Mouse (Mus musculus) spleen, adult 2 months (tissue): ENCODE data around the gene Slc35e3. TPM values are rescaled to one million over a fixed set of nuclear protein-coding genes. Genes with fewer than 3 reads are reported as not detected.
"Not testable (repeated sequence)": the region's sequence is repeated elsewhere in the genome, so short reads cannot be mapped to it uniquely, and the experiment has no call there.

ENCODE experiments used
- DNase-seq, 2 experiments: peaks; one replicate each; pipeline versions ENCODE4 v3.0.0 to v3.0.0-alpha.2; 2012 to 2021; ENCODE audit warnings: low spot score in 2 of 2, low read depth in 1 of 2
- H3K27ac ChIP-seq: fragments of 200-500 bp; 2 replicates; pipeline ENCODE4 v1.5.1; 2012; ENCODE audit warnings: low read length, inconsistent platforms; ENCODE audit not compliant: insufficient read depth
- H3K27me3 ChIP-seq: fragments of 200-500 bp; 2 replicates; pipeline ENCODE4 v1.6.1; 2012; ENCODE audit warnings: mild to moderate bottlenecking, moderate library complexity, low read length, inconsistent platforms; ENCODE audit not compliant: control insufficient read depth, insufficient read depth
- H3K36me3 ChIP-seq: fragments of 200-500 bp; 2 replicates; pipeline ENCODE4 v1.6.1; 2012; ENCODE audit warnings: mild to moderate bottlenecking, low read length, inconsistent platforms; ENCODE audit not compliant: control insufficient read depth, insufficient read depth
- H3K4me1 ChIP-seq: fragments of 200-500 bp; 2 replicates; pipeline ENCODE4 v1.6.1; 2011; ENCODE audit warnings: inconsistent platforms; ENCODE audit not compliant: control insufficient read depth, insufficient read depth, insufficient read length
- H3K4me3 ChIP-seq: fragments of 200-500 bp; 2 replicates; pipeline ENCODE4 v1.5.1; 2011; ENCODE audit warnings: mild to moderate bottlenecking, inconsistent platforms; ENCODE audit not compliant: insufficient read depth, insufficient read length; ENCODE audit errors: extremely low read depth
- CTCF ChIP-seq: fragments of 200-500 bp; IDR thresholded peaks from 2 replicates; pipeline ENCODE4 v1.5.1; 2011; ENCODE audit warnings: mild to moderate bottlenecking, inconsistent platforms; ENCODE audit not compliant: insufficient read depth, insufficient read length, insufficient replicate concordance; ENCODE audit errors: extremely low read depth
- POLR2A ChIP-seq: fragments of 200-500 bp; IDR thresholded peaks from 2 replicates; pipeline ENCODE4 v1.6.1; 2011; ENCODE audit warnings: low read depth, low read length, inconsistent platforms
- WGBS: fragments of 180-500 bp; shearing (Covaris S2); methylation state at CpG from one replicate; pipeline ENCODE4 v1.1.7; 2018; 5-methylcytosine and 5-hydroxymethylcytosine counted together
- polyA plus RNA-seq: library from polyadenylated mRNA; depleted of rRNA; stranded (reverse); fragments of >200 nt; gene quantifications from 2 replicates; pipeline ENCODE4 v1.2.3, GENCODE M21; 2012

The Slc35e3 gene
- polyA plus RNA-seq, 1 experiment: 5.6 TPM

DNA sequence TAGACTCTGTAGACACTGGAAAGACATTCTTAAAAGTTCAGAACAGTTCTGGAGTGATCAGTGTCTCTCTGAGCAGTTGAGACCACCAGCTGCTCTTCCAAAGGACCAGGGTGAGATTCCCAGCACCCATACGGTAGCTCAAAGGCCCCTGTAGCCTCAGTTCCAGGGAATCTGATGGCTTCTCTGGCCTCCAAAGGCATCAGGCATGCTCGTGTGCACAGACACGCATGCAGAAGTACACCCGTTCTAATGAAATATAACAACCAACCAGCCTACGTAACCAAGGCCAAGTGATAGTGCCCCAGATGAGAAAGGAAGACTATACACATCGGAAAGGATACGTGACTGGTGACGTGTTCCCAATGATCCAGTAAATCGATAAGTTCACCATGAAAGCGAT, 6.0 kb downstream of the Slc35e3 start:
- WGBS: 98% methylated on average over 10 of the region's 10 CpGs
- TF ChIP-seq POLR2A (no peak), CTCF (no peak)
- Histone ChIP-seq H3K27ac (no peak overlapping the region), H3K4me3 (no peak overlapping the region), H3K4me1 (0 out of 2 replicates have a peak, but pooled peaks cover under 1% of the 10 kb centered on the region), H3K36me3 (peaks cover 11% of the 10 kb centered on the region), H3K27me3 (no peaks in the 10 kb centered on the region)
- no peak for DNase-seq

- H3K4me1 ChIP-seq: no peaks in the 10 kb centered on the region
- no peak for DNase-seq
- no peak overlapping the region for H3K4me3 ChIP-seq
- H3K27me3 ChIP-seq: no peaks in the 10 kb centered on the region
- TF ChIP-seq CTCF (no peak), POLR2A (no peak)
- H3K36me3 ChIP-seq: peaks cover 11% of the 10 kb centered on the region
- WGBS: 94% methylated on average over 6 of the region's 6 CpGs
- no peak overlapping the region for H3K27ac ChIP-seq
These were observed 6.6 kb downstream of the Slc35e3 start for GRCm38 (mm10) chr10:117739648-117739948.

- WGBS: 97% methylated on average over 15 of the region's 15 CpGs
- no peak for DNase-seq
- TF ChIP-seq POLR2A (no peak), CTCF (no peak)
These were observed 7.1 kb downstream of the Slc35e3 start for GRCm38 (mm10) chr10:117738928-117739647.

DNA sequence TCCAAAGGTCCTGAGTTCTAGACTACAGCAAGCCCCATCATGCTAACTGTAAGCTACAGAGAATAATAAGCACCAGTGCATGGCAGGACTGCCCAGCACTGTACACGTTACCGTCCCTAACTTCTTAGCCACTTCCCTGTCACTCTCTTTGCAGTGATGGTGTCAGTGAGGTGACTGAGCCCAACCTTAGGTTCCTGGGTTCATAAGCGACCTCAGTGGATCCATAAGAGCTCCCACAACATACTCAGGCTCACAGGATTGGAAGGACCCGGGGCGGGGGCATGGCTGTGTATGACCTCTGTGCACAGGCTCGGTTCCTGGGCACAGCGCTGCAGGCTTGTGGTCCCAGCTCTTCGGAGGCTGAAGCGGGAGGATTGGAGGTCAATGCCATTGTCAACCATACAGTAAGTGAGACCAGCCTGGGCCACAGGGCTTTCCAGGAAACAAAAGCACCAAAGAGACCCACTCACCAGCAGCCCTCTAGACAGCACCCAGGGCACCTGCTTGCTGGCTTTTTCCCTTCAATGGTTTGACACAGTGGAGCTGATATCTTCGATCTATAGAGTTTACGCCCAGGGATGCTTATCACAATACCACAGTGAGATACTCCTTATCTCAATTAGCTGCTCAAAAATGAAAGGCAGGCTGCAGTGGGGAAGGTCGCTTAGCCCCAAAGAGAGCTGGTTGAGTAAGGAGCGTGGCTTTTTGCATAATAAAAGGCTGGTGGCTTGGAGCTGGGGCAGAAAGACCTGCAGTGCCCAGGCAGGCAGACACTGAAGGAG, 7.8 kb downstream of the Slc35e3 start:
- no peak for TF ChIP-seq POLR2A
- 90% methylated on average over 13 of the region's 13 CpGs for WGBS
- Histone ChIP-seq H3K4me3 (no peak overlapping the region), H3K4me1 (no peaks in the 10 kb centered on the region), H3K36me3 (peaks cover 11% of the 10 kb centered on the region), H3K27ac (no peak overlapping the region), H3K27me3 (no peaks in the 10 kb centered on the region)
- DNase-seq: no peak

More at GRCm38 (mm10) chr10:117738928-117739647, 7.1 kb downstream of the Slc35e3 start:
- H3K36me3 ChIP-seq: peaks cover 11% of the 10 kb centered on the region
- H3K4me1 ChIP-seq: no peaks in the 10 kb centered on the region
- no peak overlapping the region for H3K27ac ChIP-seq
- H3K27me3 ChIP-seq: no peaks in the 10 kb centered on the region
- H3K4me3 ChIP-seq: no peak overlapping the region

DNA sequence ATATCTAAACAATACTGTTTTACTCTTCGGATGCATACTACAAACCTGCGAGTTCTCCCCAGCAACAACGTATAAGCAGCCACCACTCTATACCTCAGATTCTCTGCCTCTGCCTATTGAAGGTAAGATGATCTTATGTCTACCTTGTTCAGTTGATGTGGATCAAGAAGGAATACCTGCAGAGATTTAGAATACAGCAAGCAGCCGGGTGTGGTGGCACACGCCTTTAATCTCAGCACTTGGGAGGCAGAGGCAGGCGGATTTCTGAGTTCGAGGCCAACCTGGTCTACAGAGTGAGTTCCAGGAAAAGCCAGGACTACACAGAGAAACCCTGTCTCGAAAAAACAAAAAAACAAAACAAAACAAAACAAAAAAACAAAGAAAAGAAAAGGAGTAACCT, 8.7 kb downstream of the Slc35e3 start:
- H3K27me3 ChIP-seq, H3K27ac ChIP-seq, H3K4me1 ChIP-seq, DNase-seq, H3K4me3 ChIP-seq: not testable (repeated sequence)
- WGBS: 88% methylated on average over 8 of the region's 8 CpGs
- peaks cover 11% of the 10 kb centered on the region for H3K36me3 ChIP-seq

GRCm38 (mm10) chr10:117737075-117737474, 9.1 kb downstream of the Slc35e3 start:
- no peak for DNase-seq
- Histone ChIP-seq H3K27ac (no peak overlapping the region), H3K36me3 (peaks cover 11% of the 10 kb centered on the region)

DNA sequence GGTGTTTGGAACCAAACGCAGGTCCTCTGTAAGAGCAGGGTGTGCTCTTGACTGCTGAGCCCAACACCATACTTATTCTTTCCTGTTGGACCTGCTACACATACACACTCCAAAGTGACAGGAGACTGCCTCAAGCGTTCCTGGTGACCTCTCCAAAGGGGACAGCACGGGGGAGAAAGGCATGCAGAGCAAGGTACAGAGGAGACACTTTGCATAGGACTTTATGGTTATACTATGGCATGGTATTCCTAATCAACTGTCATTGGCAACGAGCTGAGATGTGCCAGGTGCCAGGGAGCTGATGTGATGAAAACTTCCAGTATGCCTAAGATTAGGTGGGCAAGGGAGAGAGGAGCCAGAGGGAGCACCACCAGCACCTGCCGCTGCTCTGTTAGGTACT, 9.6 kb downstream of the Slc35e3 start:
- no peaks in the 10 kb centered on the region for H3K27me3 ChIP-seq
- no peaks in the 10 kb centered on the region for H3K4me1 ChIP-seq
- DNase-seq: no peak
- H3K27ac ChIP-seq: no peak overlapping the region
- 92% methylated on average over 5 of the region's 5 CpGs for WGBS
- peaks cover 11% of the 10 kb centered on the region for H3K36me3 ChIP-seq
- no peak for TF ChIP-seq CTCF
- no peak for TF ChIP-seq POLR2A
- H3K4me3 ChIP-seq: no peak overlapping the region

More at GRCm38 (mm10) chr10:117737075-117737474, 9.1 kb downstream of the Slc35e3 start:
- 89% methylated on average over 4 of the region's 4 CpGs for WGBS
- H3K4me3 ChIP-seq: no peak overlapping the region
- no peaks in the 10 kb centered on the region for H3K27me3 ChIP-seq
- TF ChIP-seq POLR2A: no peak
- no peaks in the 10 kb centered on the region for H3K4me1 ChIP-seq

GRCm38 (mm10) chr10:117735396-117735795, 10.8 kb downstream of the Slc35e3 start:
- WGBS: 91% methylated on average over 12 of the region's 12 CpGs
- not testable (repeated sequence) for H3K4me3 ChIP-seq, DNase-seq, H3K36me3 ChIP-seq, H3K27me3 ChIP-seq, H3K4me1 ChIP-seq, H3K27ac ChIP-seq

DNA sequence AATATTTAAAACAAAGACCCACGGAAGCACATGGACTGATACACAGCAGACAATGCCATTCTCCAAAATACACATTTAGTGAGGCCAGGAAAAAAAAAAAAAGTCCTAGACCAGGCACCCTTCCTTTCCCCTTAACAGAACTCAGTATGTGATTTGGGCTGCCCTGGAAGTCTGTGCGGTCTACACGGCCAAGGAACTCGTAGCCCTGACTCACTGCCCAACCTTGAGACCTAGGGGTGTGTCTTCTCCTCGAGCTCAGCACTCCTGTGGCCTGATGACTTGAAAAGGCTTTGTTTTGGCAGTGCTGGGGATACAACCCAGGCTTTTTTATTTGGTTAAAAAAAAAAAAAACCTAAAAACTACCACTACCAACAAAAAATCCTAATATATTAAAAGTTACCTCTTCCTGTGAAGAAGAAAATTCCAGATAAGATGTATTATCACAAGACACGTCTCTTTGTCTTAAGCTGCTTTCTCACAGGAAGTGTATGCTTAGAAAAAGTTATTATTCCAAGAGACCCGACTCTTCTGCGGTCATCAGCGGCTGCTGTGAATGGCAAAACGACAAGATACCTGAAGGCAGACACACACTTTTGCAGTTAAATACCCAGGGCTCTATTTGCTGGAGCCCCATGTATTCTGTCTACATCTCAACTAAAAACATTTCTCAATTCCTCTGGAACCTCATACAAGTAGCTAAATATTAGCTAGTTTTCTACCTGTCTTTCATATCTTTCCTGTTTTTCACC, 11.9 kb downstream of the Slc35e3 start:
- DNase-seq, H3K27ac ChIP-seq, H3K4me3 ChIP-seq, H3K27me3 ChIP-seq, H3K4me1 ChIP-seq, H3K36me3 ChIP-seq: not testable (repeated sequence)
- WGBS: 87% methylated on average over 10 of the region's 10 CpGs

- H3K4me1 ChIP-seq, DNase-seq, H3K4me3 ChIP-seq, H3K36me3 ChIP-seq, H3K27me3 ChIP-seq, H3K27ac ChIP-seq: not testable (repeated sequence)
- WGBS: 88% methylated on average over 8 of the region's 8 CpGs
These were observed 12.5 kb downstream of the Slc35e3 start for GRCm38 (mm10) chr10:117733626-117734025.
